Mouse (Mus musculus) telencephalon, adult 2 months (tissue): ENCODE measurements around the gene Tnfaip8l1.

Experiments used
- DNase-seq: peaks from one replicate; pipeline ENCODE4 v3.0.0-alpha.2; 2011; ENCODE audit warnings: low read depth, low spot score

Tnfaip8l1 gene

DNA sequence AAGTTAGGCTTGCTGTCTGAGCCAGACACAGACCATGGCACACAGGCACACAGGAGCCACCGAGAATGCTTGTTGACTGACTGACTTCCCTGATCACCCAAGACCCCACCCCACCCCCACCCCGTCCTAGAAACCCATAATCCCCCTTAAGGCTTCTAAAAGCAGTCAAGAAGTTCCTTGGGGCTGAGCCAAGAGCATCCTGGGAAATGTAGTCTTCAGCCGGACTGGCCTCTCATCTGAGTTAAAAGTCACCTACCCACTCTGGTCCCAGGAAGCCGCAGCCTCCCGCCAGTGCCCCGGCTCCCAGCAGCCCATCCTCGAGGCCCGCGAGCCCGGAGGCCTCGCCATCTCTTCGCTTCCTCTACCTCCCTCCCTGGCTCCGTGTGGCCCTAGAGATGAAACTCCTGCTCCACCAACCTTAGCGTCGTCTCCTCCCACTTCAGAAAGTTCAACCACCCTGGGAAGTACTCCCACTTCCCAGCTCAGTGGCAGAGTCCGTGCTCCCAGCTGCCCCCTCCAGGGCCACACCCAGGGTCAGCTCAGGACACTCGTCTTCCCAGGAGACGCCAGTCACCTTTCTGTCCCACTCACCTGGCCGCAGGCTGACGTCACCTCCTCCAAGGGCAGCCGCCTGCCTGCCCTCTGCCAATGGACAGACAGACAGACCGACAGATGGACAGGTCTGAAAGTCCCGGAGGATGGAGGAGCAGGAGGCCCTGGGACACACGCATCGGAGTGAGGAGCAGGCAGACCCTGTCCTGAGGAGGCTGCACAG, 24.3 kb upstream of the Tnfaip8l1 start:
- no peak for DNase-seq

DNA sequence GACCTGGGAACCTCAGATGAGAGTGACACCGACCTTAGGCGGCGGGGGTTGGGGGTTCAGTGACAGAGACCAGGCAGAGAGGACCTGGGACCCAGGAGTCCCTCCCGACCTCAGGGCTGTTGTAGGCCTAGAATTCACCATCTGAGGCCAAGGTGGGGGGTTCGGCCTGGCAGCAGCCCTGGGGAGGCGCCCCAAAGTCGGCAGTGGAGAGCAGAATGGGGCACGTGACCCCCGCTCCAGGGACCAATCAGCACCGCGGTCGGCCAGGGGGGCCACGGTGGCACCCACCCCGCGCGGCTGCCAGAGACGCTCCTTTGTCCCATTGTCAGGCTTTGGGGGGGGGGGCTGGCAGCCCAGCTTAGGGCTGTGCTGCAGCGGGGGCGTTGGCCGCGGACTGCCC, 22.9 kb upstream of the Tnfaip8l1 start:
- DNase-seq, result no peak

DNA sequence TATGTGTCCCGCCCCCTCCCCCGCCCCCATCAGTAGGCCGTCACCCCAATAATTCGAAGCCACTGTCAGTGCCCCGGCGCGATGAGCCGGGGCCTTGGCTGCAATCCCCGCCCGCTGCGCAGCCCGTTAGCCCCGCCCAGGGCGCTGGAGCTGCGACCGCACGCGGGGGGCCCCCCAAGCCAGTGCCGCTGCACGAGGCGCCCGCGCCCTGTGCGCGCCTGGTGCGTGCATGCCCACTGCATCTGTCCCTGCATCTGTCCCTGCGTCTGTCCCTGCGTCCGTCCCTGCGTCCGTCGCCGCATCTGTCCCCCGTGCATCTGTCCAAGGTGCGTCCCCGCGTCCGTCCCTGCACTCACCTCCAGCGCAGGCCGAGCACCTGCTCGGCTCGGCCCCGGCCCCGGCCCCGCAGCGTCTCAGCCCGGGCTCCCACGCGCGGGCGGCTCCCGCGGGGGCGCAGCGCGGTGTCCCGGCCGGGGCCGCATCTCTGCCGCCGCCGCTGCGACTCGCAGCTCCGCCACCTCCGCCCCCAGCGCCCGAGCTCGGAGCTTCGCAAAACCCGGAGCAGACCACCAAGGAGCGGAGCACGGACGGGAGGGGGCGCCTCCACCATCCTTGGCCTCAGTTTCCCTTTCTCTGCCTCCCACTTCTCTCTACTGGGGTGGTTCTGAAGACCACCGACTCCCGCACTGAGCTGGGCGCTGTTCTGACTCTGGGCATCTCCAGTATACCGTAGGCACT, 22.2 kb upstream of the Tnfaip8l1 start, which contains the start of gene Sema6b:
Sema6b (minus strand) TSS at position 486 of the 738 bp plus-strand sequence.
- DNase-seq, result peak; percentile 70

DNA sequence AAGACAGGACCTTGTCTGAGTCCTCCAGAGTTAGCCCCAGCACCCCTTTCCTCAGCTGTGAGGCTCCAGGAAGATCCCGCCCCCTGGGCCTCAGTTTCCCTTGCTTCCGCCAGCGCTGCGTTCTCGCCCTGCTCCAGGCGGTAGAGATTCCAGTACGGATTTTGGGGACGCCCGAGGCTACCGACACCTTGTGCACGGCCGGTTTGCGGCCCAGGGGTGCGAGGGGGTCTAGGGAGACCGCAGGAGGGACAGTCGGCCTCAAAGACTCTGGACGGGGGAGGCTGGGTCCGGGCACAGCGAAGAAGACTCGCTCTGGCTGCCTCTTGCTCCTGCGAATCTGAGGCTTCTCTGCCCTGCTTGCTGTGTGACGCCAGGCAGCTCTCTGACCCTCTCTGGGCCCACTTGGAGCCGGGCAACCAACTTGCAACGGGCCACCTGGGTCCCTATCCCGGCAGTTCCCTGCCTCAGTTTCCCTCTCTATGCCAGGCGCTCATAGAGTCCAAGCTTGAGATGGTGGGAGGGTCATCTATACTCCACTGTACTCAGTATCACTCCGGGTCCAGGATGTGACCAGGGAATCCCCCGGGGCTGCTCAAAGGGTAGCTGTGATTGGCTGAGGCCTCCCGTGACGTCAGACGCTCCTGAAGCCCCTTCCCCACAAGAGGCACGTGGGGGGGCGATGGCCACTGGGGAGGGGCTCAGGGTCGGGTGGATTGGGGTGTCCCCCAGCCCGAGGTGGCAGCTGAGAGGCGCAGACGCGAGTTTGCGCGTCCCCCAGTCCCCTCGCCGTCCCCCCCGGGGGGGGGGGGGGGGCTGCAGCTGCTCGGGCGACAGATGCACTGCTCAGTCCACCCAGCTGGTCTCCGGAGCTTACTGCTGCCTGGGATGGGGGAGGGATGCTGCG, 20.3 kb upstream of the Tnfaip8l1 start:
- no peak for DNase-seq

DNA sequence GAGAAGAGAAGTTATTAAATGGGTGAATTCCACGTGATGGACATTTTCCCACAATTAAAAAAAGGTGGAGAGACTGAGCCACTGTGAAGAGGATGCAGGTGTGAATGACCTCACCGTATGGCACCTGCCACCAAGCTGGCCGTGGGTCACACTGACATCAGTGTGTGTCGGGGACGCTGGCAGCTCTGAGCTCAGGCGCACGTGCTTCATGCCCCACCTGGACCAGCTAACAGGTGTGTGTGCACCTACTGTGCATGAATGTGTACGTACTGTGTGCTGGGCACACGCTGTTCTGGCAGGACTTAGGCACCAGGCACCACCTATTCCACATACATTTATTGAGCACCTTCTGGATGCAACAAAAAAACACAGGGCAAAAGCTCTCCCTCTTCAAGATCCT, 17.7 kb upstream of the Tnfaip8l1 start:
- no peak for DNase-seq

DNA sequence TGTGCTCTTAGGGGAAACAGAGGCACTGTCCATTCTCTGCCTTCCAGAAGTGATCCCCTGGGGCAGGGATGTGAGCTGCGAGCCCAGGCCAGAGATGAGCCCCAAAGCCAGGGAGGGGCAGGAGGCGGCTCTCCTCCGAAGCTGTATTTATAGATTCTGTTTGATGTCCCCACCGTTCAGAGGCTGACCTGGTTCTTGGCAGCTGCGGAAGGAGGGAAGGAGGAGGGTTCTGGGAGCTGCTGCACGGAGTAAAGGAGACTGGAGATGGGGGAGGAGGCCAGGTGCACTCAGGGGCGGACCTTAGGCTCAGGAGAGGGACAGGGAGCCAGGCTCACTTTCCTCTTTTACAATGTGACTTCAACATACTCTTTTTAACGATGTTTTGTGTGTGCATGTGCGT, 16.1 kb upstream of the Tnfaip8l1 start:
- DNase-seq, result no peak

DNA sequence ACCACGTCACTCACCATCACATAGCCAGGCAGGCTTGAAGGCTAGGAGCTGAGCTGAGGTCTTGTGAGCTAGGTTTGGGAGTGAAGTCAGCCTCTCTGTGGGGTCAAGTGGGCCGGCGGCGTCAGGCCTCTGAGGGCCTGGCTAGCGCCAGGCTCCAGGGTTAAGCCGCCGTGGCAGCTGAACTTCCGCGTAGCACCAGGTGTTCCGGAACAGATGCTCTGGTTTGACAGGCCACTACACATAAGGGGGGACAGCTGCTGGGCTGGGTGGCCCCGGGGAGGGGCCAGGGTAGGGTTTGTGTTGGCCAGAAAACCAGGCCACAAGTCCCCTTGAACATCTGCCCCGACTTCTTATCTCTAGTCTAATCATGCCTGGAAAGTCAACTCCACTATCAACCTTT, 14.9 kb upstream of the Tnfaip8l1 start:
- DNase-seq, result no peak

DNA sequence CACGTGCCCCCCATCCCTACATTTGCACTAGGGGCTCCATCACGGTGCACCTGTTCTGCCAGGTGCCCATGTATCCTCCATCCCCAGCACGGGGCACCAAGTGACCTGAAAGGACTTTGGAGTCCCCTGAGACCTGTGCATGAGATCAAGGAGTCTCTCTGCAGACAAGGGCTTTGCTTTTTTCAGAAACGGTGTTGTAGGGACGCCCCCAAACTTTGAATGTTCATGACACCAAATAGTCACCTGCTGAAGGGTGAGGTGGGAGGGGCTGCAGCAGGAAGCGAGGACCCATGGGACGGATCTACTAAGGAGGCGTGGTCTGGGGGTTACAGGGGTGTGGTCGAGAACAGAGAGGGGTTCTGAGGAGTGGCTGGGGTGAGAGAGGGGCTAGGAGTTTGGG, 14.0 kb upstream of the Tnfaip8l1 start:
- DNase-seq, result no peak

DNA sequence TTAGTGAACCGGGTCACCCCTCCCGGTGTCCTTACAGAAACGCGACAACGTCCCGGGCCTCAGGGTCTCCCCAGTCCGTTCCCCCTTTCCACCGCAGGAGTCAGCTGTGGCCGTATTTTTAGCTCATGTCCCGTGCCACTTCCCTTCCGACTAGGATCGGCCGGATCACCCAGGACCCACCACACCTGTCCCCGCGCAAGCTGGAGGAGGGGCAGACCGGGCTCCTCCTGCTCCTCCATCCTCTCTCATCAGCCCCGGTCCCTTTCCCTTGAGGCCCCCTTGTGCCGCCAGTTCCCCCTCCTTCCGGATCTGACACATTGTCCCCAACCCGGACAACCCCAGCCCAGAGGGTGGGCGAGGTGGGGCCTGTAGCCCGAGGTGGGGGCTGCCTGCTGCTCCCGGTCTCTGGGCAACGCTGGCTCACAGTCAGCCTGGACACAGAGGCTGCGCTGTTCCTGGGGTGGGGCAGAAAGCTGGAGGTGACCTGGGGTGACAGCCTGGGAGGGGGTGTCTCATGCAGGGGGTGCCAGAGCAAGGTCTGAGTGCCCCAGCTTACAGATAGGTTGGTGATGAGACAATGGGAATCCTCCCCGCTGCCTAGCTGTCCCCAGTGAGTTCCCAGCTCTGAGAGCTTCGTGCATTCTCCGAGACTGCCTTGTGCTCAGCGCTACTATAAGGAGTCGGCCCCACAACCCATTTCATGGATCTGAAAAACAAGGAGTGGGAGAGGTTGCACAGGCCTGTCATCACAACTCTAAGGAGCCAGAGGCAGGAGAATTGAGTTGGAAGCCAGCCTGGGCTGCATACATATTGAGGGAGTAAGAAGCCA, 13.3 kb upstream of the Tnfaip8l1 start:
- DNase-seq, result no peak

DNA sequence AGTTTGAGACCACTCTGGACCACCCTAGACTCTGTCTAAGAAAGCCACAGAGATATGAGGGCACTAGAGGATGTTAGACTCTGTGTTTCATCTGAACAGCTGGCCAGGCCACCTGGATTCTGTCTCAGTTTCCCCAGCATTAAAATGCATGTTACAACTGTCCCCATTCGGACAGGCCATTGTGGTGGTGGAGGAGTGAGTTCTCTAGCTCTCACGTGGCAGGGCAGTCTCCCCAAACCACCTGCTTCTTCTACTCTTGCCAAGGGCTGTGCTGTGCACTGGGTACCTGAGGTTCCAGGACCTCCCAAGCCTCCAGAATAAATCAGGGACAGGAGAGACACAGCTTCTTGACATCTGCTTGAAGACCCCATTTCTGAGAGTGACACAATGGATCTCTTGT, 12.4 kb upstream of the Tnfaip8l1 start:
- no peak for DNase-seq

DNA sequence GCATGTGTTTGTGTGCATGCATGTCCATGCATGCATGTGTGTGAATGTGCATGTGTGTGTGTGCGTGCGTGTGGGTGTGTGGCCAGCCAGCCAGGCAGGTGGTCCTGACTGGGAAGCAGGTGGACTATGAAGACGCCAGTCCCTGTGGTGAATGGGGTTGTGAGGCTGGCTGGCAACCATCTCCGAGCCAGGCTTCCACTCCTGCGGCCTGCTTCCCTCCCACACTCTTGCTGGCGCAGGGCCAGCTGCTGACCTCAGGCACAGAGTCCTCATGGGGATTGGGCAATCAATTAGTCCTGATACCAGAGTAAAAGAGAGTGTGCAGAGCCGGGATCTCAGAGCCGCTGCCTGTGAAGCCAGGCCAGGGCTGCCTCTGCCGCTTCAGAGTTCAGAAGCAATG, 8.6 kb upstream of the Tnfaip8l1 start:
- DNase-seq, result no peak

DNA sequence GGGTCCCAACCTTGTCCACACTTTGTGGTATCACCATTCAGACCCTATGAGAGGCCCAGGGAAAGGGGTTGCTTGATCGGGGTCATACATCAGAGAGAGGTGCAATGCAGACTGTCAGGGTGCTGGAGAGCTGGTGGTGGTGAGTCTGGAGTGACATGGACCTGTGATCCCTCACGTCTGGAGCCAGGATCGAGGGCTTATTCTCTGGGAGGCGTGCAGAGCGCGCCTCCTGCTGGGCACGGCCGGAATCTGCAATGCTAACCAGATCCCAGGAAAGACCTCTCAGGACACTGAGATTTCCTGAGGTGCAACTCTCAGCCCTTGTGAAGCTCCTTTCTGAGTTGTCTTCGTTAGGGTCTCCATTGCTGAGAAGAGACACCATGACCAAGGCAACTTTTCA, 2.5 kb upstream of the Tnfaip8l1 start:
- no peak for DNase-seq

DNA sequence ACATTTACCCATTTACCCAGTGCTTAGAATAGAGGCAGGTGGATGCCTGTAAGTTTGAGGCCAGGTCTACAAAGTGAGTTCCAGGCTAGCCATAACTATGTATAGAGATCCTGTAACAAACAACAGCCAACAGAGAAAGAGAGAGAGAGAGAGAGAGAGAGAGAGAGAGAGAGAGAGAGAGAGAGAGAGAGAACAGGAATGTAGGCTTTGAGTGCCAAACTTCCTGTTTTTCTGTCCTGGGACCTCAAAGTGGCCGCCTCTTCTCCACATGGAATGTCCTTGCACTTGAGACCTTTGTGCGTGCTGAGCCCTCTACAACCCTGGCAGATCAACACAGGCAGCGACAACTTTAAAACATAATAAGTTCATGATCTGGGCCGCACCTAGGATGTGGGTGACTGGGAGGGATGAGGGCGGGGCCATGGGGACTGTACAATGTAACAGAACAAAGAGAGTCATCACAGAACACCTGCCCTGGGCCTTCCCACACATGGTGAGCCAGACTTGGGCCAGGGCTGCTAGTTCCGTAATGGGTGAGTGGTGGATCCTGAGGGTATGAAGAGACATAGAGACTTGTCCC, 1.3 kb downstream of the Tnfaip8l1 start:
- DNase-seq, result no peak

DNA sequence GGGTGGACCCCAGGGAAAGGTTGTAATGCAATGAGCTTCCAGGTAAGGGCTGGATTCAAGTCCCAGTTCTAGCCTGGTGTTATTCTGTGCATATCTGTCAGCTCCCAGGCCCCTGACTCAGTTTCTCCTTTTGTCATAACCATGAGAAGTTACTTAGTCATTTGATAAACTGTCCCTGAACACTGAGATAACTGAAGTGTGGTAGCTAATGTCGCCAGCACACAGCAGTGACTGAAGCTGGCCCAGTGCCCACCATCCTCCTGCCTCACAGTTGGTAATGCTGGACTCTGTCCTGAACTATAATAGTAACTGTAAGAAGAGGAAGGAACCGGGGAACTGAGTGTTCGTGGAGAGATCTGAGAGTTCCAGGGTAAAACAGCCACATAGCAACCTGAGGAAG, 2.2 kb downstream of the Tnfaip8l1 start:
- DNase-seq, result no peak

DNA sequence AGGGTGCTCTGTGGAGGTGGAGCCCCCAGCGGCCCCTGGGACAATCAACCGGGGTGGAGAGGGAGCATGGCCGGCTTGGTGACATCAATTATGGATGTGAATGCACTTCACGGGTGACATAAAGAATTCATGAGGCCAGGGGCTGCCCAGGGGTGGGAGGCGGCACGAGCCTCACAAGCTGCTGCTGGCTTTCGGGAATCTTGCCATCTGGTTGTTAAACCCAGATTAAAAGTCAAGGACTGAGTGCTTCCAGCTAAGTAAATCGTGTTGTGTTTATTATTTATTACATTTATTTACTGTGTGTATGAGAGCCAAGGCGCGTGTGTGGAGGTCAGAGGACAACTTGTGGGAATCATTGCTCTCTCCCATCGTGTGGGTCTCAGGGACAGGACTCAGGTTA, 3.4 kb downstream of the Tnfaip8l1 start:
- no peak for DNase-seq

DNA sequence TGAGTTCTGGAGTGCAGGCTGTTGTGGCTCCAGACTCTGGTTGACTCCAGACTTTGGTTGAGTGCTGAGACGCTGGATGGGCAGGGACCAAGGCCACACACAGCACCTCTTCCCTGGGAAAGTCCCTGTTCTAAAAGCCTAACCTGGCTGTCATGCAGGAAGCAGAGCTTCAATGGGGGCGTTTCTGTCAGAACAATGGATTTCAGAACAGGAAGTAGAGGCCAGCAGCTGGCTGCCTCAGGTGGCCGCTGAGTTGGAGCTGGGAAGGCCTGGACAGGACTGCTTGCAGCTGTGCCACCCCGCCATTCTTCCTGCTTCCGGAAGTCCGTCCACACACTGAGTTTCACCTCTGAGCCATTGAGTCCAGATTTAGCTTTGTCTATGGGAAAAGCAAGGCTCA, 7.6 kb downstream of the Tnfaip8l1 start:
- DNase-seq, result no peak

DNA sequence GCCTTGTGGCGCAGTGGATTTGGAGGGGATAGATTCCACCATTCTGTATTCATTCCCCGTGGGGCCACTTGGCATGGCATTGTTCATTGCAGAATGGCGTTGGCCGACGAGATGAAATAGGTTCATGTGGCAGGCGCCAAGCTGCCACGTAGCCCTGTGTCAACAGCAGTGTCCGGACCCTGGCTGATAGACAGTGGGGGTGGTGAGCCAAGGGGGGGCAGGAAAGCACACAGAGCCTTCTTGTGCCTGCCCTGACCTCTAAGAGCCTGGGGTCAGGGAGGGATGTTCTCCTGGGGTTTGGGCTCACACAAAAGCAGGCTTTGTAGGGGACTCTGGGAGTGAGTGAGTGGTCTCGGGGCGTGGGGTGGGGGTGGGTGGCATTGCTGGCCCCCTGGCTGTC, 8.4 kb downstream of the Tnfaip8l1 start:
- DNase-seq, result no peak

DNA sequence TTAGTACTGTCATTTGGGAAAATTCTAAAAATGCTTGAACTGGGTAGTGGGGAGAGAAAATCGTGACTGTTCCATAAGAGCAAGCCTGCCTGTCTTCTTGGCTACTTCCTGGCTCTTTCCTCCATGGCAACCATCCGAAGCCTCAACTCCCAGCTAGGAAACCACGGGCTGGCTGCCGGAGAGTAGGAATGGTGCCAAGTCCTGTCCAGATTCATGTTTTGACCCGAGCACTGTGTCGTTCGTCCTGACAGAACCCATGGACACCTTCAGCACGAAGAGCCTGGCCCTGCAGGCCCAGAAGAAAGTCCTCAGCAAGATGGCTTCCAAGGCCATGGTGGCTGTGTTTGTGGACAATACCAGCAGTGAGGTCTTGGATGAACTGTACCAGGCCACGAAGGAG, 9.2 kb downstream of the Tnfaip8l1 start:
- DNase-seq, result no peak

DNA sequence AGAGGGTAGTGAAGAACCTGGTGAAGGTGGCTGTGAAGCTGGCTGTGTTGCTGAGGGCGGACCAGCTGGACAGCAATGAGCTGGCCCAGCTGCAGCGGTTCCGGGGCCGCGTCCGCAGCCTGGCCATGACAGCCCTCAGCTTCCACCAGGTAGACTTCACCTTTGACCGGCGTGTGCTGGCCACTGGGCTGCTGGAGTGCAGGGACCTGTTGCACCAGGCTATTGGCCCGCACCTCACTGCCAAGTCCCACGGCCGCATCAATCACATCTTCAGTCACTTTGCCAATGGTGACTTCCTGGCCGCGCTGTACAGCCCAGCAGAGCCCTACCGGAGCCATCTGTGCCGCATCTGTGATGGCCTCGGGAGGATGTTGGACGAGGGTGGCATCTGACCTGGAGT, 9.6 kb downstream of the Tnfaip8l1 start:
- DNase-seq, result no peak

DNA sequence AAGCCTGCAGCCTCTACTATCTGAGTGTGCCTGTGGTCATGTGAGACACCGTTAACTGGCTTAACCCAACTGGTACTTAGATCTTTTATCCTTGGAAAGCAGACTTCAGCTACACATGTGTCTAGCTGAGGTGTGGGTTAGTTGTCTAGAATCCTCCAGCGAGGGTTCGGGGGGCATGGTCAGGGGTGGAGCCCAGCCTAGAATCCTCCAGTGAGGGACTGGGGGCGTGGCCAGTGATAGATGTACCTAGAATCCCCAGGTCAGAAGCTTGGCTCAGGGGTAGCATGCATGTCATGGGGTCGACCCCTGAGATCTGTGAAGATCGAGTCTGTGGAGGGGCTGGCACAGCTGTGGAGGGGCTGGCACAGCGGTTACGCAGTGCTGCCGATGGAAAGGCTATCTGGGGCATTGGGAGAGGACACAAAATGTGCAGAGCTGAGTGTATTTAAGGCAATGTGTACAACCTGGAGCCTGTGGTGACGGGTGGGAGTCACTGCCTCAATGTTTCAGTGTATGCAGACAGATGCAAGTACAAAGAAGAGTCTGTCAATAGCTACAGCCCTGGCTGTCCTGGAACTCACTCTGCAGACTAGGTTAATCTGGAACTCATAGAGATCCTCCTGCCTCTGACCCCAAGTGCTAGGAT, 11.2 kb downstream of the Tnfaip8l1 start:
- DNase-seq, result no peak
